Mouse (Mus musculus) gastrocnemius, postnatal 36 days (tissue): ENCODE measurements around the gene H2-Q7. TPM values are rescaled to one million over a fixed set of nuclear protein-coding genes. Genes with fewer than 3 reads are reported as not detected.
"Not testable (repeated sequence)": the region's sequence is repeated elsewhere in the genome, so short reads cannot be mapped to it uniquely, and the experiment has no call there.

Experiments
- DNase-seq, 2 experiments: peaks; one replicate each; pipeline ENCODE4 v3.0.0; 2022
- intact Hi-C: fragments of 180-260 bp; cut with DNase I; formaldehyde crosslinking; loops from one replicate; pipeline ENCODE4 v1.15.1; 2025
- long read RNA-seq, 2 experiments: library from polyadenylated mRNA; stranded (forward); transcript quantifications; one replicate each; pipeline ENCODE4 v2.0.0; 2021
- total RNA-seq, 2 experiments: library from RNA; stranded (reverse); gene quantifications; 2 replicates each; pipeline ENCODE4 v1.2.3; 2021

Gene H2-Q7
- under 1 TPM; 0.33 to 0.62 TPM for total RNA-seq
- long read RNA-seq, experiment 1 = 0 reads
- long read RNA-seq, experiment 2, full-length matches to known transcripts = 1 of 1 reads
- long read RNA-seq, experiment 2, partial matches to known transcripts = 0 of 1 reads
- long read RNA-seq, experiment 2, other reads (novel, unspliced or antisense) = 0 of 1 reads

DNA sequence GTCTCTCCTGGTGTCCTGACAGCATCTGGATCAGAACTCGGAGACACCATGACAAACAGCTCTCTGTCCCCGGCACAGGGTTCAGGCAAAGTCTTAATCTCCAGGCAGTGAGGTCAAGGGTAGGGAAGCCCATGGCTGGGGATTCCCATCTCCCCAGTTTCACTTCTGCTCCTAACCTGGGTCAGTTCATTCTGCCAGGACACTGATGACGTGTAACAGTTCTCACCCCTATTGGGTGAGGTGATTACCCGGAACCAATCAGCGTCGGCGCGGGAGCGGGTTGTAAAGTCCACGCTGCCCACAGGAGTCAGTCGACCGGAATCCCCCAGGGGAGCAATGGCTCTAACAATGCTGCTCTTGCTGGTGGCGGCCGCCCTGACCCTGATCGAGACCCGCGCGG is at the start of gene H2-Q7:
Gene H2-Q7 (plus strand): TSS at position 271 of the 400 bp plus-strand sequence.
- intact Hi-C loops = not testable (repeated sequence)
- peak; percentile 51 to 52 for DNase-seq

- DNase-seq, intact Hi-C loops: not testable (repeated sequence)
Measured at GRCm38 (mm10) chr17:35389796-35390195, 49.2 kb upstream of the H2-Q7 start.

DNA sequence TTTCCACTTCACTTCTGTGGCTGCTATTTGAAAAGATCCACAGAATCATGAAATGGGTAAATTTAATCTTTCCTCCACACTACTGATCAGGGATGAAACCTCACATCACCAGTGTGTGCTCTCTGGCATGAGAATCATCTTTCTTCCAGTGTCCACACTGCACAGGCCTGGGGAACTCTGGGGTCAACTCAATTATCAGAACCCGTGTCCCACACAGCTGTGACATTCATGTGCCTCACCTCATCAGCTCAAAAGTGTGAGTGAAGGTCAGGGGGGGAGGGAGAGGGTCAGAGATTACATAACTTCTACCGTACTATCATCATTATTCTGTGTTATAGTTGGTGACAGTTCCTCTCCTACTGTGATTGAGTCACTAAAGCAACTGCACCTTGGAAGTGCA is 46.3 kb upstream of the H2-Q7 start:
- intact Hi-C loops, DNase-seq: not testable (repeated sequence)

GRCm38 (mm10) chr17:35393864-35394800 is 44.8 kb upstream of the H2-Q7 start:
- not testable (repeated sequence) for DNase-seq

DNA sequence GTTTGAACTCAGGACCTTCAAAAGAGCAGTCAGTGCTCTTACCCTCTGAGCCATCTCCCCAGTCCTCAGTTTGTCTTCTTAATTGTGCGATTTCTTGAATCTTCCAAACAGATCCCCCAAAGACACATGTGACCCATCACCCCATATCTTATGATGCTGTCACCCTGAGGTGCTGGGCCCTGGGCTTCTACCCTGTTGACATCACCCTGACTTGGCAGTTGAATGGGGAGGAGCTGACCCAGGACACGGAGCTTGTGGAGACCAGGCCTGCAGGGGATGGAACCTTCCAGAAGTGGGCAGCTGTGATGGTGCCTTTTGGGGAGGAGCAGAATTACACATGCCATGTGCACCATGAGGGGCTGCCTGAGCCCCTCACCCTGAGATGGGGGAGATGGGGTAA is 42.0 kb upstream of the H2-Q7 start:
- DNase-seq, intact Hi-C loops: not testable (repeated sequence)

More at GRCm38 (mm10) chr17:35393864-35394800, 44.8 kb upstream of the H2-Q7 start:
- intact Hi-C loops = not testable (repeated sequence)

DNA sequence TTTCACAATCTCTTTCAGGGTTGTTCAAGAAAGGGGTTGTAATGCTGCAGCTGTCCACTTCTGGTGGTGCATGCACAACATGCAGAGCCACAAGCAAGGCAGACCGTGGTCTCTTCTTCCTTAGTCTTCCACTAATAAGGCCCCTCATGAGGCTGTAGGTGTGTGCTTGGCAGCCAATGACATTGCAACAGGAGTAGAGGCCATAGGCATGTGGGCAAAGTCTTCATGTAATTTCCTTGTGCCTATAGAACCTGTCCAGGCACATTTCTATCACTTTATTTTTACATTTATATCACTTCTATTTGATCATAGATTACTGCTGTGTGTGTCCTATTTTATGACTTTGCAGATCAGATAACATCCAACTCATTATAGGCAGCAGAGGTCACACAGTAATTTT is 25.9 kb upstream of the H2-Q7 start:
- intact Hi-C loops, DNase-seq: not testable (repeated sequence)

DNA sequence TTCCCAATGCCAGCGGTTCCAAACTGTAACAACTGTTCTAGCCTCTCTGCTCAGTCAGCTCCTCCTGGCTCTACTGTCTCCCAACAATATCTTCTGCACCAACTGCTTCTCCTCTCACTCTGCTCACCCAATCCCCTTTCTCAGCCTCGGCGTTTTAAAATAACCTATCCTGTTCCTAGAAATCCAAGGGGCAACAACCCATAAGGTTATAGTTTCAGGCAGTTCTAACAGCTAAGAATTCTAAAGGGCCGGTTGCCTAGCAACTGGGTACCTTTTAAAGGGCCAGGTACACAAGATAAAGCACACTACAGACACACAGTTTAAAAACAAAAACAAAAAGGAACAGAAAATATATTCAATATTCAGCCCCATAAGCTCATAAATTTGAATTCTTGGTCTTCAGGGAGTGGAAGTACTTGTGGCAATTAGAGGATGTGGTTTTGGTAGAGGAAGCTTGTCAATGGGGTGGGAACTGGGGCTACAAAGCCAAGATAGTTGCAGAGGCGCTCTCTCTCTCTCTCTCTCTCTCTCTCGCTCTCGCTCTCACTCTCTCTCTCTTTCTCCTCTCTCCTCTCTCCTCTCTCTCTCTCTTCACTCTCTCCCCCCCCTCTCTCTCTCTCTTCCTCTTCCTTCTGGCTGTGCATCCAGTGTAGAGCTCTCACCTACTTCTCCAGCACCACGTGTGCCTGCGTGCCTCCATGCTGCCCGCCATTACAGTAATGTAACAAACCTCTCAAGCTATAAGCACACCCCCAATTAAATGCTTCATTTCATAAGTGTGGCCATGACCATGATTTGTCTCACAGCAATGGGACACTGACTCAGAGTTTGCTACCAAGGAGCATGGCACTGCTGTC is 23.5 kb upstream of the H2-Q7 start:
- intact Hi-C loops, DNase-seq: not testable (repeated sequence)

DNA sequence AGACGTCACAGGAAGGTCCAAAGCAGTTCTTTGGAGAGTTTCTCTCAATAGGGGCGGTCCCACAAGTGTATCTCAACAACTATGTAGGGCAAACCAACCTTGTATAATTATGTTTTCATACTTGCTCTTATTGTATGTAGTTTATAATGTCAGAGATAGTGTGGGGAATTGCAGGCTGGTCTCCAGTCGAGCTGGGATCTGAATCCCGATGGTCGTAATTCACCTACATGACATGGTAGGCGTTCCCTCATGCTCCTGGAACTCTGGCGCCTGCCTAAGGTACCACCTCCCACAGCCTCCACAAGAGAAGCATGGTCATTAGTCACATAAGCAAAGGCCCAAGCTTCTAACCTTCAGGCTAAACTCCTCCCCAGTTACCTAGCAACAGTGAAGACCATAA is 20.2 kb upstream of the H2-Q7 start:
- DNase-seq = no peak
- intact Hi-C loops = no loop called here

- intact Hi-C loops = not testable (repeated sequence)
Measured at GRCm38 (mm10) chr17:35419564-35419963, 19.4 kb upstream of the H2-Q7 start.

GRCm38 (mm10) chr17:35420206-35420810 is 18.6 kb upstream of the H2-Q7 start:
- DNase-seq, intact Hi-C loops: not testable (repeated sequence)

More at GRCm38 (mm10) chr17:35419564-35419963, 19.4 kb upstream of the H2-Q7 start:
- not testable (repeated sequence) for DNase-seq

DNA sequence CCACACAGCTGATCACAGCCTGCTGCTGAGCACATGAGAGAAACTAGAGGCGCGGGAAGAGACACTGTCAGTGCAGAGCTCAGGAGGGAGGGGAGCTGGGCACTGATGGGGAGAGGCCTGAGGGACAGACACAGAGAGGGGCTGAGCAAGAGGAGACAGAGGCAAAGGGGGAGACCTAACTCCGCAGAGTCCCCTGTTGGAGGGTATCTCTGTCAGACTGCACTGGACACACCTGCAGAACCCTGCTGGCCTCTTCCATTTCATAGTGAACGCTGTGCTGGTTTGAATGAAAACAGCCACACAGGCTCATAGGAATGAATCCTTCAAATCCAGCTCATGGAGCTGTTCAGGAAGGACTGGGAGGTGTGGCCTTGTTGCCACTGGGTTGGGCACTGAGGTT is 17.6 kb upstream of the H2-Q7 start:
- DNase-seq, intact Hi-C loops: not testable (repeated sequence)

DNA sequence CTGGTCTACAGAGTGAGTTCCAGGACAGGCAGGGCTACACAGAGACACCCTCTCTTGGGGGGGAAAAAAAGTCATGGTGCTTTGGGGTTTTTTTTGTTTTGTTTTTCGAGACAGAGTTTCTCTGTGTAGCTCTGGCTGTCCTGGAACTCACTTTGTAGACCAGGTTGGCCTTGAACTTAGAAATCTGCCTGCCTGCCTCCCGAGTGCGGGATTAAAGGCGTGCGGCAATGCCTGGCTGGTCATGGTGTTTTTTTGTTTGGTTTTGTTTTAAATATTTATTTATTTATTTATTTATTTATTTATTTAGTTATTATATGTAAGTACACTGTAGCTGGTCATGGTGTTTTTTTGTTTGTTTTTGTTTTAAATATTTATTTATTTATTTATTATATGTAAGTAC is 16.6 kb upstream of the H2-Q7 start:
- intact Hi-C loops, DNase-seq: not testable (repeated sequence)

DNA sequence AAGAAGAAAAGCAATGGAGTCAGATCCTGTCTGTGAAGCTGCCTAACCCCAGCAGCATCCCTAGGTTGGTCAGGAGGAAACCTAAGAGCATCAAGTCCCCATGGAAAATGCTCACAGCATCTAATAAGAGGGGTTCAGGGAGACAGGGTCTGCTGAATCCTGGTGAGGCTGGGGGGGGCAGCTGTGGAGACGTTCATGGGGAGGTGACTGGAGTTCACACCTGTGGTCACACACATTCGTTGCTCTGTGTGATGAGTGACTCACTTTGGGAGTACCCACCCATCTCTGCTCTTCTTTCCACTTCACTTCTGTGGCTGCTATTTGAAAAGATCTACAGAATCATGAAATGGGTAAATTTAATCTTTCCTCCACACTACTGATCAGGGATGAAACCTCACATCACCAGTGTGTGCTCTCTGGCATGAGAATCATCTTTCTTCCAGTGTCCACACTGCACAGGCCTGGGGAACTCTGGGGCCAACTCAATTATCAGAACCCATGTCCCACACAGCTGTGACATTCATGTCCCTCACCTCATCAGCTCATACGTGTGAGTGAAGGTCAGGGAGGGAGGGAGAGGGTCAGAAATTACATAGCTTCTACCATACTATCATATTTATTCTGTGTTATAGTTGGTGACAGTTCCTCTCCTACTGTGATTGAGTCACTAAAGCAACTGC is 15.7 kb upstream of the H2-Q7 start:
- DNase-seq, intact Hi-C loops: not testable (repeated sequence)

GRCm38 (mm10) chr17:35424106-35424505 is 14.8 kb upstream of the H2-Q7 start:
- intact Hi-C loops, DNase-seq: not testable (repeated sequence)

- peak in 1 of 2 experiments; percentile 40 for DNase-seq
- intact Hi-C loops = not testable (repeated sequence)
Measured at GRCm38 (mm10) chr17:35424624-35425416, 14.1 kb upstream of the H2-Q7 start, which contains the start of gene H2-Q6. Gene H2-Q6 (plus strand): TSS chr17:35424850.

DNA sequence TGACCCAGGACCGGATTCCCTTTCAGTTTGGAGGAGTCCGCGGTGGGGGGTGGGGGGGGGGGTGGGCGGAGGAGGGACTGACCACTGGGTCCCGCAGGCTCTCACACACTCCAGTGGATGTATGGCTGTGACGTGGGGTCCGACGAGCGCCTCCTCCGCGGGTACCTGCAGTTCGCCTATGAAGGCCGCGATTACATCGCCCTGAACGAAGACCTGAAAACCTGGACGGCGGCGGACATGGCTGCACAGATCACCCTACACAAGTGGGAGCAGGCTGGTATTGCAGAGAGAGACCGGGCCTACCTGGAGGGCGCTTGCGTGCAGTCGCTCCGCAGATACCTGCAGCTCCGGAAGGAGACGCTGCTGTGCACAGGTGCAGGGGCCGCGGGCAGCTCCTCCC is 13.5 kb upstream of the H2-Q7 start:
- not testable (repeated sequence) for DNase-seq

DNA sequence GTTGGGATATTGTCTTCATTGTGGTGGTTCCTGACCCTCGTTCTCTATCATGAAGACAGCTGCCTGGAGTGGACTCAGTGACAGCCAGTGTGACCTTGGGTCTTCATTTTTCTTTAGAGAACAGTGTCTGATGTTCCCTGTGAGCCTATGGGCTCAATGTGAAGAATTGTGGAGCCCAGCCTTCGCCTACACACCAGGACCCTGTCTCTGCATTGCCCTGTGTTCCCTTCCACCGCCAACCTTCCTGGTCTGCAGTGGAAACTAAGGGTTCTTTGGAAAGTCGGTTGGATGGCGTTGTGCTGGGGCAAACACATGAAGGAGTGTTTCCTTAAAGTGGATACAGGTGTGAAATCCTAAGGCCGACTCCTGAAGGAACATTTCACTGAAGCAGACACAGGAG is 10.1 kb upstream of the H2-Q7 start:
- DNase-seq, intact Hi-C loops: not testable (repeated sequence)

More for the DNA sequence above, 13.5 kb upstream of the H2-Q7 start:
- intact Hi-C loops = not testable (repeated sequence)

DNA sequence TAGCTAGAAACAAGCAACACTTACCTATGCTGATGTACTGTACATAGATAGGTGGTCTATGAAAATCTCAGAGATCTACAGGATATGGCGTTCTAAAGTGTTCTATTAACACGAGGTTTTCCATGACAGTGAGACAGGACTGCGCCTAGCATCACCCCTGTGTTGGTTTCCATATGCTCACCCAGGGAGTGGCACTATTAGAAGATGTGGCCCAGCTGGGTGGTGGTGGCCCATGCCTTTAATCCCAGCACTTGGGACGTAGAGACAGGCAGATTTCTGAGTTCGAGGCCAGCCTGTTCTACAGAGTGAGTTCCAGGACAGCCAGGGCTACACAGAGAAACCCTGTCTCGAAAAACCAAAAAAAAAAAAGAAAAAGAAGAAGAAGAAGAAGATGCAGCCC is 8.3 kb upstream of the H2-Q7 start:
- DNase-seq, intact Hi-C loops: not testable (repeated sequence)
